Mouse (Mus musculus): Measurements from ENCODE around the gene Gm9844.

DNA sequence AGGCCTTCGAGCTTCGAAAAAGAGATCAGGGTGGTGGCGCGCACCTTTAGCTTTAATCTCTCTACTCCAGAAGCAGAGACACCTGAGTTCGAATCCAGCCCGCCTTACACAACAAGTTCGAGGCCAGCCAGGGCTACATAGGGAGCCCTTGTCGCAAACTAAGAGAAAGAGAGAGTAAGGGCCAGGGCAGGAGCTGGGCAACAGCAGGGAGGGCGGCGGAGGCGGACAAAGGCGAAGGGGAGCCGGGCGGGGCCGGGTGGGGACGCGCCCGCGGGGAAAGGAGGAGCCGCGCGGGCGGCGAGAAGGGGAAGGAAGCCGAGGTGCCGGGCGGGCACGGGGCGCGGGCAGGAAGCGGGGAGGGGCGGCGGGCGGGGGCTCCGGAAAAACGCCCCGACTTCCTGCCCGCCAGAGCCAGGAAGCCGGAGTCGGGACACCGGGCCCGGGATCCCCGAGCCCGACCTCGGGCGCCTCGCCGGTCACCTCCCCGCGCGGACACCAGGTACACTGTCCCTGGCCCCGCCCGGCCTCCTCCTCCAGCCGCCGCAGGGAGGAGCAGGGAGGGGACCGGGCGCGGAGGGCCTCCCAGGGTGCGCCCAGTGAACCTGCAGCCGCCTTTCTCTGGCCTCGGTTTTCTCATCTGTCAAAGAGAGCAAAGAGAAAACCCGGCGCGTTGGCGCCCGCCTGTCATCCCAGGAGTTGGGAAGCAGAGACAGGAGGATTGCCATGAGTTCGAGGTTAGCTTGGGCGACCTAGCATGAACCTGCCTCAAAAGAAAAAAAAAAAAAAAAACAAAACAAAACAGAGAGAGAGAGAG, 40.8 kb downstream of the Gm9844 start, which contains the start of gene Arhgef1:
- TF ChIP-seq EP300 (IDR thresholded peaks at IDR 0.05; ENCODE audit: low read depth) (no peak), CTCF (IDR thresholded peaks at IDR 0.05; ENCODE audit: low read depth) (no peak)
